Mouse (Mus musculus) adrenal gland, postnatal 36 days (tissue): ENCODE measurements around the gene Med4. TPM values are rescaled to one million over a fixed set of nuclear protein-coding genes. Genes with fewer than 3 reads are reported as not detected.
"Not testable (repeated sequence)": the region's sequence is repeated elsewhere in the genome, so short reads cannot be mapped to it uniquely, and the experiment has no call there.

Experiments used
- DNase-seq, 2 experiments: peaks; one replicate each; pipeline ENCODE4 v3.0.0; 2021; ENCODE audit warnings: mixed read lengths in 1 of 2
- total RNA-seq, 2 experiments: library from RNA; stranded (reverse); gene quantifications; 2 replicates each; pipeline ENCODE4 v1.2.3; 2021

The Med4 gene
- total RNA-seq, 2 experiments from 2014 or later, result 22.9 to 24.7 TPM

DNA sequence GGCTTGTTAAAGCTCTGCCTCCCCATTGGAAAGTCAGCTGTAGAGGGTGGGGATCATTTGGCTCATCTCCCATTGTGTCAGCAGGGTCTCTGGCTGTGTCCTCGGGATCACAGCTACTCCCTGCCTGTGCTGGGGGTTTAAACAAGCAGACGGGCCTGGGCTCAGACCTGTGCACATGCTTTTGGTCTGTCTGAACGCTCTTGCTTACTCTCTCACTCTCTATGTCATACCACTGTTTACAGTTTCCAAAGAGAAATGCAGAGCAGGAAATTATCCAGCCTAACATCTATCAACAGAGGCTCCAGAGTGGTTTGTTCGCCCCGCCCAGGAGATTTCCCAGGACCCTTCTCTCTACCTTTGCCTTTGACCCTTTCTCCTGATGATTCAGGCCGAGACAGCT lies 8.1 kb upstream of the Med4 start:
- DNase-seq, result no peak

DNA sequence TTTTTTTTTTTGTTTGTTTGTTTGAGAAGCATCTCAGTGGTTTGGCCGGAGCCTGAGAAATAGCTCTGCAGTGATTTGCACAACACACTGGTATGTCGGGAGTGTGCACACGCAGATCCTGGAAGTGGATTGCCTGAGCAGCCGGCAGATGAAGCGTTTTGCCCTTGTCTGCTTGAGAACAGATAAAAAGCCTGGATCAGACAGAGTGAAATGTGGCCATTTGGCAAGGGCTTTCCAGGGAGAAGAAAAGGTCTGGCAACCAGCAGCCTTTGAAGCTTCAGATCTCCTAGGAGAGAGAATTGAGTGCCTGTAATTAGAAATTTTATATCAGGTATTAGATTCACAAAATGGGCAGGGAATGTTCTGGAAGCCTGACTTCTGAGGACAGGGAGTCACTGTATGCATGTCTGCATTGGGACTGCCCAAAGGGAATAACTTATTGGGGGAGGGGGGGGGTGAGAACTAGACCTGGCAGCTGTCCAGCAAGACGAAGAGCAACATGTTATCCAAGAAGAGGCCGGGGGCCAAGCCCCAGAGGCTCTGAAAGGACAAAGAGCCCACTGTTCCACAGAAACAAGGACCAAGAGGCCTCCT lies 7.1 kb upstream of the Med4 start:
- peak; percentile 45 to 62 for DNase-seq

DNA sequence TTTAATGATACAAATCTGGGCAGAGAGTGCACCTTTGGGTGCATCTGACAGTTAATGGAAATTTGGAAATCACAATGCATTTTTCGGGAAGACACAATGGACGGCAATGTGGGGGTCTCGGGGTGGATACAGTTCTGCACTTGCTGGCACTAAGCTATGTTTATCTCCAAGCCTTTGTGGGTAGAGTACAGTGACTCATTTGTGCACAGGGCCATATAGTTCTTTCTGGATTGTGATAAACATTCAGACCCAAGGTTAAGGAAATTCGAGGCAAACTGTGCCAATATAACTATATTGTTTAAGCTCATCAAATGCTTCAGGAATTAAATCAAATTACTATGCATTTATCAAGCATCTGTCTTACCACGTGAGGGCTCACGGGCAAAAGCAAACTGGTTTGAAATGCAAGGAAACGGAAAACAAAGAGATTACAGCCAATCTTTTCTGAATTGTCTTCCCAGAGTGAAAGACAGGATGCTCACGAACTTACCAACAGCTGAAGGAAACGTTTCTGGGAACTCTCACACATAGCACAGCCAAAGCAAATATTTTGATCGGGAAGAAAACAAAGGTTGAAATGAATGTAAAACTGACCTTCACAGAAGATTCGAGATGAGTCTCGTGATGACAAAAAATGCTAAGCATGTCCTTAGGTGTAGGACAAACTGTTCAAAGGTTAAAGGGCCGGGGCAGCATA lies 6.4 kb upstream of the Med4 start:
- no peak for DNase-seq

DNA sequence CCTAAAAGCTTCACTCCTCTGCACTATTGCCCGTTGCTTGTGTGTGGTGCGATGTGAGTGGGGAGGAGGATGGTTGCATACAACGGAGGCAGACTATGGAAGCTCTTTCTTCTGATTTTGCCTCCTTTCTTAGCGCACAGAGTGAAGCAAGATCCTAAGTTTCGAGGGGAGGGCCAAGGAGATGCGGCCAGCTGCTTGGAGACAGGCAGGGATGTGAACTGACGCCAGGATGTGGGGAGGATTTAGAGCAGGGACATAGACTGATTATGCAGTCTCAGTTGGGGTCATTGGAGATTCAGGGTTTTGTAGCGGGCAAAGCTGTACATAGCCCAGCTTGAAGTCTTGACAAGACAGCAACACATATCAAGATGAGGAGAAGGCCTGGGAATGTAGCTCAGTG lies 3.5 kb upstream of the Med4 start:
- DNase-seq, result no peak

DNA sequence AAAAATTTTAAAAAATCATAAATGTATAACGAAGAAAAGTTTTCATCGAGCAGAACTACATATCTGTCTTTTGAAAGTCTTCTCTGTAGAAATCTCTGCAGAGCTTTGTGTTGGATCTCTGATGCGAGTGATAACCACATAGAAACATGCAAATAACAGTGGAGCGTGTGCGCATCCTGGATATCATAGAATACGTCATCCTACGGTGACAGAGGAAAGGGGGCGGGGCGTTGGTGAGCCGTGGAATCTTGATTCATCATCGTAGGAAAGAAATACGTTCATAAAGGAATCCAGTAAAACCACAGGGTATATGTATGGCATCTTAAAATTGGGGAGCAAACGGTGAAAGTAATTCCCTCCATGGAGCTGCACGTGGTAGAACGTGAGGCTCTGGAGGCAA lies 2.6 kb upstream of the Med4 start:
- no peak for DNase-seq

DNA sequence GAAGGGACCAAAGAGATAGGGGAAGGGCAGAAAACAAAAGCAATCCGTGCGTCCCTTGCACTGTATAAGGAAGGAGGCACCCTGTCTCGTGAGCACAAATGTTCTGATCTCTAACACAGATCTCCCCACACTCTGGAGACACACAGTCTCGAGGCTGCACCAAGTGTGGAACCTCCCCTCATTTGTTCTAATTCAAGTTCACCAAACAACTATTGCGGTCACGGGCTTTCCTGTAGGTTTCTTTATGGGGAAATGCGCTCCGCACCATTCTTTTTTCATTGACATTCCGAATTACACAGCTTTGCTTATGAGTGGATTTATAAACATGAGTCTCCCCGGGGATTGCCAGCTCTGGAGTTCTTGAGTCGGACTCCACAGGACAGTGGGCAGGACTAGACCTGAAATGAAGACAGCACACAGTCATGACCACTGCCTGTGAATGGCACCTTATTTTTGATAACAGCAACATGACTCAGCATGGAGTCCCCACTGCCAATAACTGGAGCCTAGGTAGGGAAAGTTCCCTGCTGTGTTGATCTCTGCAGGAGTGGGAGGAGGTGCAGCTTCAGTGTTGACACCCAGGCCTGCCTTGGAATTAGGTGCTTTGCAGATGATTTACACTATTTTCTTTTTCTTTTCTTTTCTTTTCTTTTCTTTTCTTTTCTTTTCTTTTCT lies 2.0 kb upstream of the Med4 start:
- no peak for DNase-seq

DNA sequence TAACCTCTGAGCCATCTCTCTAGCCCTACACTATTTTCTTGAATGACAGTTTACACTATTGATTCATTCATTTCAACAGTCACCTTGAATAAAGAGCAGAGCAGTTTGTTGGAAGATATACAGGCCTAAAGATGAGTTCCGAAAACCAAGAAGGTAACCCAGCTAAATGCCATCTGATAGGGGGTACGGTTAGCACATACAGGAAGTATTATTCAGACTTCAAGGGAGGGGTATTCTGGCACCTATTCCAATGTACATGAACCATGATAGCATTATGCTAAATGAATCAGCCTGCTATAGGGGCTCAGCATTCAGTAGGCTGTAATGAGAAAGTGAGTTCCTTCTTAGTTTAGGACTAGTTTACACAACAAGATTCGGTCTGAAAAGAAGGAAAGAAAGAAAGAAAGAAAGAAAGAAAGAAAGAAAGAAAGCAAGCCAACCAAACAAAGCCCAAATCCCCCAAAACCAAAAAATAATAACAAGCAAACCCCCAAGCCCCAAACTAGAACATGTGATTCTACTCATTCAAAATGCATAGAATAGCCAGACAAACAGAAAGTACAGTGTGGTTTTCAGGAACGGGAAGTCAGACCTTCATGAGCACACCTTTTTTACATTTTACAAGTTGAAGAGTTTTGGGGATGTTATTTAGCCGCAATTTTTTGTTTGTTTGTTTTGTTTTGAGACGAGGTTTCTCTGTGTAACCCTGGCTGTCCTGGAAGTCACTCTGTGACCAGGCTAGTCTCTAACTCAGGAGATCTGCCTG lies 1.0 kb upstream of the Med4 start:
- DNase-seq, result no peak

DNA sequence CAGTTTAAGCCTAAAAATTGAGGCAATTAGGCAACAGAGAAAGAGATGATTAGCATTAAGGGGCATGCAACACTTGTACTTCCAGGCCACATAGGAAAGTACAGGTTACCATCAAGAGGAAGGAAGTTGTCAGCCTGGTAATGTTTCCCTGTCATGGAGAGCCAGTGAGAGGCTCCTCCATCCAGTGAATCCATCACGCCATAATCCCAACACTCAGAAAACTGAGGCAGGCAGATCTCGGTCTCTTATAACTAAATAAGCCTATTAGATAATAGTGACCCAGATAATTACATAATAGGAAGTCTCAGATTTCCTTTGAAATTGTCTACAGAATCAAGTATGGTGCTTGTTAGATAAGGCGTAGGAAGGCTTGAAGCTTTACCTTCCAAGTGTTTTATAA lies 14.3 kb downstream of the Med4 start:
- no peak for DNase-seq

DNA sequence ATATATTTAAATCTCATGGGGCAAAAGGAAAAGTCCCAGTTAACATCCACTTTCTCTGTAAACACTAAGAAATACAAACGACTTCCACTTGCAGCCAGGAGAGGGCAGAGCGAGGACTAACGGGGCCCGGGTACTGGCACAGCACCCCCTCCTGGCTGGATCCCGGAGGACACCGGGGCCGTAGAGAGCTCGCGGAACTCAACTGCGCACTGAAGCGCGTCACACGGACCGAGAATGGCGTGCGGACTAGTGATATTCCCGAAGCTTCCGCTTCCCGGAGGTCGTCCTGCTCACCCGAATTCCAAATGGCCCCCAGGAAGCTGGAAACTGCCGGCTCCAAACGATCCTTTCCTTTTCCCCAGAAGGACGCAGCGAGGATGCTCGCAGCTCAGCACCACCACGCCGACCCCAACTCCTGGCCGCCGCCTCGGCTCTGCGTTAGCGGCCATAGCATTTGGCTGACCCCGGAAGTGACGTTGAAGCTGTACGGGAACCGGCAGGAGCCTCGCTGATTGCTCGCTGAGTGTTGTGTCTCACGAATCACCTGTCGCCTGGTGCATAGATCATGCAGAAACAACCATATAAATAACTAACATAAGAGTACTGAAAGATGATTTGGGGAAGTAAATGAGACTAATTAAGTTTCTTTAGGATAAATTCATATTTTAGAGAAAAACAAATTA lies 15.1 kb downstream of the Med4 start, which contains the start of gene Sucla2:
Gene Sucla2 (plus strand): TSS at position 554 of the 683 bp plus-strand sequence.
- DNase-seq, result peak; percentile 94 to 96

DNA sequence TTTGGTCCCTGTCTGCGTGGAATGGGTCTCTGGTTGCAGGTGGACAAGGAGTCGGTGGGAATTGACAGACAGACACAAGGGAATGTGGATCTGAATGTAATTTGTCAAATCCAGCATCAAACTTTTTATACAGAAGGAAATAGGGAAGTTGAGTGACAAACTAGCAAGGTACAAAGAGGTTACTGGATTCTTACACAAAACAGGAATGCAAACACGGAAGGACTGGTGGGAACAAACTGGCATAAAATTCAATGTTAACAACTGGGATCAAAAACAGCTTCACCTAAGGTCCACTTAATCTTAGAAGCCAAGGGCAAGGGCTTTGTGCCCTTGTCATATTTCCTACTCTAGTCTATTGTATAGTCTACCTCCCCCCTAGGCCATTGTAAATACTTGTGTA lies 18.8 kb downstream of the Med4 start:
- not testable (repeated sequence) for DNase-seq

DNA sequence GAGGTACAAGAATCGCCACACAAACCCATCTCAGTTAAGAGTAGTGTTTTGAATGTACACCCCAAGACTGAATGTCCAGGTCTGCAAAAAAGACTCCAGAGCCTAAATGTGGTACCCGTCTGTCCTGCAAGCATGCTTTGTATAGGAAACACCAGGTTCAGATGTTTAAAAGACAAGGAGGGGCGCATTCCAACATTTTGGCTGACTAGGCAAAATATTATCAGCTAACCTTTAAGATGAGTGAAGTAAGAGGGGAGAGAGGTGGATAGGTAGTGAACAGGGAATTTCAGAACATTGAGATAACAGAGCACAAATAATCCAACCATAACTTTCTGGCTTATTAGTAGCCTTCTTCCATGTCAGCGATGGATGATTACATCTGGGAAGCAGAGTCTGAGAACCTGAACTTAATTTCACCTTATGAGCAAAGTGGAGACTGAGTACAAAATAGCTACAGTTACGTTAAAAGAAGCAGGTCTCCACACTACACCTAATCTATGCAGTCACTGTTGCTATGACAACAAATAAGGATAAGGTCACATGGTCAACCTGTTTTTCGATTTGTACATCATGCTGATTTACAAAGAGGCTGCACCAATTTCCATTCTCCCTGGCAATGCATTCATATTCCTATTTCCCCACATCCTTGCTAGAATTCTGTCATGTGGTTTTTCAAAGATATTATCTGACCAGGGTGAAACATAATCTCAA lies 24.1 kb downstream of the Med4 start:
- no peak for DNase-seq

DNA sequence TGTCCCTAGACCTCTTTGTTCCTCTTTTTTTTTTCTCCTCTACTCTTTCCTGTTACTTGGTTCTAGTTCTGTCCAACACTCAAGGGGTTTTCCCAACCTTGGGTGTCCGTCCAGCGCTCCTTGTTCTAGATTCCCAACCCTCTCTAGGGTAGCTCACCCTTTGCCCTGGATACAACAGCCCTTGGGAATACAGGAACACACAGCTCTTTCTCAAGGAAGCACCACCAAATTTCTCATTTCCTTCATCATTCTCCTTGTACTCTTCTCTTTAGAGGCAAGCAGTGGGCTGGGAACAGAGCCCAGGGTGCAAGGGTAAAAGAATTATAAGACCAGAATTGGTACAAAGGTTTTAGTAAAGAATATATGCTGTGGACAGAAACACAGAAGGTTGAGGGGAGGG lies 25.8 kb downstream of the Med4 start:
- DNase-seq, result peak in 1 of 2 experiments; percentile 19

DNA sequence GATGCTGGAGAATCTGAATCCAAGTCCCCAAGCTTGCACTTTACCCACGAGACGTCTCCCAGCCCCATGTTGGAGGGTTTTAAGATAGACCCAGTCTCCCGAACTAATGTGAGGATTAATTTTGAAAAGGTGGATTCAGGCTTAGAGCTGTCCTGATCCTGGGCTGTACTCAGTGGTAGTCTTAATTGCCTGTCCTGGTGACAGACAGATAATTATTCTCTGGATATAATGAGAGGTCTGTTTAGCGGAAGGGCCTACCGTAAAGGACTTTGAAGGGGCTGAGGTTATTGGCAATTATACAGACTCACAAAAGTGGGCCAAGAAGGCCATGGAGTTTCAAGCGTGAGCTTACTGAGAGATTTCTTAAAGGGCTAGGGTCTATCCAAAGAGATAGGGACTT lies 34.0 kb downstream of the Med4 start:
- no peak for DNase-seq

DNA sequence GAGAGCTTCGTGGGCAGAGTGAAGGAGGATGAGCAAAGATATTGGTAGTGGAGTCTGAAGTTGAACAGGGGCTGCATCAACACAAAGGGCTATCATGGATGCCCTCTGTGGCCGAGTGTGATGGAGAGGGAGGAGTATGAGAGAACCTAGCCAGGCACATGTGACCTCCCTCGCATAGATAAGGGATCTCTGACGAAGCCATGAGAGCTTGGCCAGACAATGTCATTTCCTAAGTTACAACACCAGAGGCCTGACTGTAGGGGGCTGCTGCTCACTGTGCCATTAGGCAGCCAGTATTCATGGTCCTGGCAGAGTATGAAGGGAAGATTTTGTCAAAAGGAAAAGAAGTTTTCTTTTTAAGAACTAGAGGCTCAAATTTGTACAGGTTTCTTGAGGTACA lies 37.2 kb downstream of the Med4 start:
- DNase-seq, result no peak

DNA sequence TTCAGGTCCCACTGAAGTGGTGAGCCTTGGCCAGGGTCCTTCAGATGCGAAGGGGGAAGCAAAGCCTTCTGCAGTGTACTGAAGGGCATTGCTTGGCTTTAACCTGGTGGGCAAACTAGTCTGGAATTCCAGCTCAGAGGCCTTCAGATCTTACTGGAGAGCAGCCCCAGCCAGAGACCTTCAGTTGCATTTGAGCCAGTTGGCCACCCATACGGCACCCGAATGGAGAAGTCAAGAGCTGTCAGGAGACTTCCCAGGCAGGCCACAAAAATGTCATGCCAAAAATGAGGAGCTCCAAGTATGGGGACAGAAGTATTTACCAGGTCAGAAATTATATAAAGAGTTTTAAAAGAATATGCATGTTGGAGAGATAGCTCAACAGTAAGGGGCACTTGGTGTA lies 38.2 kb downstream of the Med4 start, which contains the start of gene Nudt15:
Gene Nudt15 (minus strand): TSS at position 192 of the 400 bp plus-strand sequence.
- peak in 1 of 2 experiments; percentile 23 for DNase-seq

DNA sequence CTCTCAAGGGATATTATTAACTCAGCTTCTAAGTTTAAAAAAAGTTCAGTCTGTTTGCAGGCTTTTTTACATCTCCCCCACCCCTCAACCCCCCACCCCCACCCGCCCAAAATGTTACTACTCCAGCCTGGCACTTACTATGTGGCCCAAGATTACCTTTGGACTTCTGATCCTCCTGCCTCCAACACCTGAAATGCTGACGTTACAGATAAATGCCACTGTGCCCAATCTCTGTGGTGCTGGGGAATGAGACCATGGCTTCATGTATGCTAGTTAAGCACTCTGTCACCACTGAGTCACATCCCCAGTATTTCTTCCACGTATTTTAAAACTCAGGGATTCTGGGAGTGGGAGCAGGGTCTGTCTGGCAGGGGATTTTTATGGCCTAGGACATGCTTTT lies 40.5 kb downstream of the Med4 start:
- DNase-seq, result no peak

DNA sequence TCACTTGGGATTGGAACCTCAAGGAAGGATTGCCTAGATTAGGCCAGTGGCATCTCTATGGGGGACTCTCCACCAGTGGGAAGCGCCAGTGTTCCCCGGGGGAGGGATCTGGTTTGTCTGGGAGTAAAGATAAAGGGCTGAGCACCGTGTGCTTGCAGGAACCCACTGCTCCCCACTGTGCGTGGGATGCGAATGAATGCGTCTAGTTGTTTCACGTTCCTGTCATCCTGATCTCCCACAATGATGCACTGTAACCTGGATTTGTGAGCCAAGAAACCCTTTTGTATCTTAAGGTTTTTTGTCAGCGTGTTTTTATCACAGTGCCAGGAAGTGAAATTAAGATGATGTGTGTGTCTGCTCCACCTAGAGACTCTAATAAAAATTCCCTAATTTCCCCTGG lies 40.9 kb downstream of the Med4 start:
- DNase-seq, result no peak

DNA sequence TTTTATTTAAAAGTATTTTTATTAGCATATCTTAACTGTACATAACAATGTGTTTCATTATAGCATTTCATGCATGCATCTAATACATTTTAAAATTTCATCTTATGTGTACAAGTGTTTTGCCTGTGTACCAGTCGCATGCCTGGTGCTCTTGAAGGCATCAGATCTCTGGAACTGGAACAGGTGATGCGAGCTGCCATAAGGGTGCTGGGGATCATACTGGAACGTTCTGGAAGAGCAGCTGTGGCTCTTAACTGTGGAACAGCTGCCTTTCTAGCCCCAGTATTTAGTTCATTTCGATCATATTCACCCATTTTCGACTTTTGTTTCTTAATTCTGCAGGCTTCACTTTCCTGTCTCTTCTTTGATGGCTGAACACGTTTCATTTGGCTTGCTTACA lies 41.3 kb downstream of the Med4 start:
- no peak for DNase-seq

DNA sequence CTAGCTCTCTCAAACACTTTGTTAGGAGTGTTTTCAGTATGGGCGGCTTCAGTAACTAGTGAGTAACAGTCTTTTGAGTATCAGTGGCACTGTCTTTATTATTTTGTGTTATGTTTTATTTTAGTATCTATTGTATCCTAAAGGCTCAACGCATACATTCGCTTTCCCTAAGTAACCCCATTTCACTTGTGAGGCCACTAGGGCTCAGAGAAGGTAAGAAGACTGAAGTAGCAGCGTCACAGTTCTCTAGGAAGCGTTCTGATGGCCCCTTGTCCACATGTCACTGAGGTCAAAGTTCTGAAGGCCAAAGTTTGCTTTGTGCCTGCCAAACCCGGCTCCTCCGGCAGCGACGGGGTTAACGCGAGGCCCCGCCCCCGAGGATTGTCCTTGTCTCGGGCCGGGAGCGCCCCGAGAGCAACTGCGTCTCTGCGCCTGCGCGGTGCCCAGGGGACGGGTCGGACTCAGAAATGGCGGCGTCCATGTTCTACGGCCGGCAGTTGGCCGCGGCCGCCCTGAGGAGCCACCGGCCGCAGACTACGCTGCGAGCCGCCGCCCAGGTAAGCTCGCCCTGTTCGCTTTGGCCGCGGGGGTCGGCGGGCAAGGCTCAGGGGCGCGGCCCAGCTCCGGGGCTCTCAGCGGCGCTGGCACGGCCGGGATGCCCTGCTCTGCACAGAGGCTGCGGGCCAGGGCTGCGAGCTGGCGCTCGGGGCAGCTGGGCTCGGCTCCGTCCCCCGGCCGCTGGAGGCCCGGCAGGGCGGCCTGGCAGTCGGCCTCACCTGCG lies 42.7 kb downstream of the Med4 start:
- DNase-seq, result peak; percentile 98 to 99

DNA sequence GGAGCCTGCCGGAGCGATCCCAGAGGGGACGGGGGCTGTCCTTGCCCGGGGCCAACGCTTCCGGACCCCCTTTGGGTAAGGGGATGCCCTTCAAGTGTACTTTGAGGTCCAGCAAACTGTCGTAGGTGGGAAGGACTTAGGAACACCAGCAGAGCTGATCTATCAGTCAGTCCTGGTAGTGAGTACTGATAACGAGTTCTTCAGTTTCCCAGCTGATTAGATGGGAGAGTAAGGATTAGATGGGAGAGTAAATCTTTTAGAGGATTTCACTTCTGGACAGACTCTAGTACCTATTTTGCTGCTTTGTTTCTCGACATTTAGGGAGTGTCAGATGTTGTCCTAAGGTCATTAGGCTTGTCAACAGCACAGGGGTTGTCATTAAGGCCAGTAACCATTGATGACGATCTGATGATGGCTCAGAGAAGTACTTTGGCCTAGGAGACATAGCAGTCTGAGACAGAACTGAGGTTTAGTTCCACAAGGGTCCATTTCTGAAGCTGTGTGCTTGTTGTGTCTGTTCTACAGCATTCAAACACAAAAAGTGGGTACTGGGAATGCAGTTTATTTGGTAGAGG lies 43.4 kb downstream of the Med4 start:
- DNase-seq, result no peak
